Mouse (Mus musculus) spleen, adult 2 months (tissue): Measurements from ENCODE around the gene Cish.
A peak's percentile ranks its signal among the peaks of the same experiment; 100 is the strongest.

Experiments
- CTCF ChIP-seq: fragments of 200-500 bp; IDR thresholded peaks from 2 replicates; pipeline ENCODE4 v1.5.1; 2011; ENCODE audit warnings: mild to moderate bottlenecking, inconsistent platforms; ENCODE audit not compliant: insufficient read depth, insufficient read length, insufficient replicate concordance; ENCODE audit errors: extremely low read depth
- POLR2A ChIP-seq: fragments of 200-500 bp; IDR thresholded peaks from 2 replicates; pipeline ENCODE4 v1.6.1; 2011; ENCODE audit warnings: low read depth, low read length, inconsistent platforms

DNA sequence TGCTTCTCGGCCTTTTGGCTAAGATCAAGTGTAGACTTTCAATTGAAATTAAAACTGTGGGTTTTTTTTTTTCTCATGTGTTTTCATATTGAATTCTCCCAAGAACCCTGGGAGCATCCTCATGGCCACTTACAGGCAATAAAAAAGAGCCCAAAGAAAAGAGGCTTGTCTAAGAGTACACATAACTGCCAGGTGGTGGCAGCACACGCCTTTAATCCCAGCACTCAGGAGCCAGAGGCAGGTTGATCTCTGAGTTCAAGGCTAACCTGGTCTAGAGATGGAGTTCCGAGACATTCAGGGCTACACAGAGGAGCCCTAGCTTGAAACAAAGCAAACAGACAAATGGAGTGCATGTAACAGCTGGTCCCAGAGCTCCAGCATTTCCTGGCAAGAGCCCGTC lies 49.7 kb upstream of the Cish start:
- peak; percentile 58; the same call in 1 of the 2 replicates for TF ChIP-seq CTCF
- TF ChIP-seq POLR2A, result no peak
